Mouse (Mus musculus) layer of hippocampus, adult 2 months (tissue): ENCODE data around the gene Dzip1. TPM values are rescaled to one million over a fixed set of nuclear protein-coding genes. Genes with fewer than 3 reads are reported as not detected.
A peak's percentile ranks its signal among the peaks of the same experiment; 100 is the strongest.

Source experiments
- DNase-seq, 2 experiments: peaks; one replicate each; pipeline ENCODE4 v3.0.0; 2022; ENCODE audit warnings: low spot score in 2 of 2
- H3K27ac ChIP-seq: fragments of 200-600 bp; 2 replicates; pipeline ENCODE4 v1.8.1; 2022
- H3K4me3 ChIP-seq: fragments of 200-600 bp; 2 replicates; pipeline ENCODE4 v1.8.1; 2022; ENCODE audit warnings: mild to moderate bottlenecking
- CTCF ChIP-seq: fragments of 200-600 bp; conservative IDR thresholded peaks from 2 replicates; pipeline ENCODE4 v1.8.1; 2022; ENCODE audit warnings: antibody characterized with exemption, mild to moderate bottlenecking, moderate library complexity
- long read RNA-seq, 2 experiments: library from polyadenylated mRNA; stranded (forward); transcript quantifications; one replicate each; pipeline ENCODE4 v2.0.0; 2021; ENCODE audit warnings: borderline mapping rate in 2 of 2
- total RNA-seq, 2 experiments: library from RNA; stranded (reverse); gene quantifications; 2 replicates each; pipeline ENCODE4 v1.2.3; 2021

Dzip1 gene
- total RNA-seq = 100 to 1,000 TPM; 119 to 128 TPM
- long read RNA-seq, experiment 1, partial matches to known transcripts = 15 of 32 reads
- long read RNA-seq, experiment 1, other reads (novel, unspliced or antisense) = 17 of 32 reads
- long read RNA-seq, experiment 2, partial matches to known transcripts = 12 of 31 reads
- long read RNA-seq, experiment 2, other reads (novel, unspliced or antisense) = 19 of 31 reads

DNA sequence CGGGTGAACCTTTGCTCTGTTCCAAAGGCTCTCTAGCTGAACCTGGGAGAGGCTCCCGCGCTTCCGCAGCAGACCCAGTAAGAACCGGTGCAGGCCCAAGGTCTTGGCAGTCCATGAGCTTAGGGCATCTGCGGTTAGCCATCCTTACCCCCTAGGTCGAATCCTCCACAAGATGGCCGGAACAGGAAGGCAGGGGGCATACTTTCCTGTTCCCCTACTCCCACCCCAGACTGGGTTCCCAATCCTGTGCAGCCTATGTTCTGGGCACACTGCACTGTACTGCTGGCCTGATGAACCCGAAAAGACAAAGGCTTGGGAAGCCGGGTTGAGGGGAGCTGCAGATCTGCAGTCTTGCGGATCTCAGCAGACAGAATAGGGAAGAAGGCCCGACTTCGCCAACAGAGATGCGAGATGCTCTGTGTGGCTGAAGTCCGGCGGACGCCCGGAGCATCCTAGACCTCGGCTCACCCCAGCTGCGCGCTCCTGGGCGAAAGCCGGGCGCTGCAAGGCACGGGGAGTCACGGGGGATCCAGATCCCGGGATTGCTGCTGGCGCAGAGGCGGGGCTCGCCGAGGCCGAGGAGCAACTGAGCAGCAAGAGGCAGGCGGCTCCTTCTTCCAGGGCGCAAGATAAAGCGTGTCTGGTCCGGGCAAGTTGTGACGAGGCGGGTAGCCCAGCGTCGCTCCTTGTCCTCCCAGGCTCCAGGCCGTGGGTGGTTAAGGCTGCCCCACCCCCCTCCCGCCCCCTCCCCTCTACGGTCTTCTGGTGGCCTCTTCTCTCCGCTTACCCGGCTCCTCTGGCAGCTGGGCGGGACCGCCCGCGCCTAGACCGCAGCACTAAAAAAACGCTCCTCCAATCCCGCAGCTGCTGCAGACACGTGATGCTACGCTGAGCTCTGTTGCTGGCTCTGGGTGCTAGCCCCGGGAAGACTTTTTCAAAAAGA is at the start of gene Dzip1:
TSS of gene Dzip1 (minus strand) at position 788 of the 943 bp plus-strand sequence.
- peak within 1 kb of the TSS; percentile 92 for H3K27ac ChIP-seq
- H3K4me3 ChIP-seq = peak within 1 kb of the TSS; percentile 74
- DNase-seq = peak; percentile 77 to 86
- peak; percentile 17; the same call in 1 of the 2 replicates for TF ChIP-seq CTCF

DNA sequence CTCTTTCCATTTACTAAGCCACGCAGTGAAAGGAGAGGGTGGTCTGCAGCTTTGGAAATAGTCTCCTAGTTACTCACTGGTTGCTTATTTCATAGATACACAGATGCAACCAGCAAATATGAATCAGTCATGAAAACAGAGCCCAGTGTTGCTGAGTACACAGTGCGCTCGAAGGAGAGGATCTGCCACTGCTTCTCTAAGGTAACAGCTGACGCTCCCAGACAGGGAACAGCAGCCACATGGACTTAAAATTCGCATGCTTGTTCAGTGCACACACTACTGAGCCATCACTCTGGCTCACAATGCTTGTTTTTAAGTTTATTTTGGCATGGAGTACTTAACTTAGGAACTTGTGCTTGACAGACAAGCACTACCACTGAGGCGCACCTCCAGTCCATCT is 47.0 kb upstream of the Dzip1 start:
- TF ChIP-seq CTCF = no peak
- Histone ChIP-seq H3K27ac (0 out of 2 replicates have a peak overlapping the region, but pooled peaks have one; percentile 12), H3K4me3 (no peak overlapping the region)
- DNase-seq = peak in 1 of 2 experiments; percentile 56

DNA sequence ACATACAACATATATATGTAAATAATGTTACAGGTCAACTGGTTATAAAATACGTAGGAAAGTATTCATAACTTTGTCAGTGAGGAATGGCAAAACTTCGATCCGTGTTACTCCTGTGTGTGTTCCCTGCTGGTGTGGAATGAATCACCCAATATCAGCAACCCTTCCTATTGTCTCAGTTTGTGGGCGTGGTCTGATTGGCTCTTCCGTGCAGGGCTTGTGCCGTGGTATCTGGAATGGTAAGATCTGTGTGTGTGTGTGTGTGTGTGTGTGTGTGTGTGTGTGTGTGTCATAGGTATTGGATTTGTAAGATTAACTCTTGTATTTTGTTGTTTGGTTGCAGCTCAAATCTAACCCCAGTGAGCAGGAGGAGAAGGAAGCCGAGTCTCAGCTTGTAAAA is 42.4 kb upstream of the Dzip1 start:
- DNase-seq = no peak
- Histone ChIP-seq H3K27ac (no peak overlapping the region), H3K4me3 (no peak overlapping the region)
- TF ChIP-seq CTCF = no peak

DNA sequence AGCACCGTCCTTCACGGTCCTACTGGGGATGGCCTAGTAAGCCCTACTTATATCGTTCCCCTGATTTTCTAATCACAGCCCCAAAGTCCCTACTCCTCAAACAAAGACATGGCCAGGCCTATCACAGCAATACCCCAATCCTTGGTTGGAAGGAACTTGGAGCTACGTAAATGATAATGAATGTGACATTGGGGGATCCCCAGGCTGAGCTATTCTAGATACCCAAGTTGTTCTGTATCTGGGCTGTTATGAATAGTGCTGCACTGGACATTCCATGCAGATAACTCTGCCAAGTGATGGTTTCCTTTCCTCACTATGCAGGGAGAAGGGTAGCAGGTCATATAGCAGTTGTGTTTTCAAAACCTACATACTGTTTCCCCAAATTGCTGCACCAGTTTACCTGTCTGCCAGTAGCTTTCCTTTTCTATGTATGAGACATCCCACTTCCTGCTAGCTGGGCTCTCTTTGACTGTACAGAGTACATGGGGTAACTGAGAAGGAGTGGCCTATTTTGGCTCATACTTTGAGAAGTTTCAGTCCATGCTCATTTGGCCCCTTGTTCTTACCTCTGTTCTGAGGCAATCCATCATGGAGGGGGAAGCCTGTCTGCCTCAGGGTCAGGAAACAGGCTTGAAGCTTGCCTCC is 40.2 kb upstream of the Dzip1 start:
- Histone ChIP-seq H3K27ac (no peak overlapping the region), H3K4me3 (no peak overlapping the region)
- no peak for DNase-seq
- TF ChIP-seq CTCF = no peak

DNA sequence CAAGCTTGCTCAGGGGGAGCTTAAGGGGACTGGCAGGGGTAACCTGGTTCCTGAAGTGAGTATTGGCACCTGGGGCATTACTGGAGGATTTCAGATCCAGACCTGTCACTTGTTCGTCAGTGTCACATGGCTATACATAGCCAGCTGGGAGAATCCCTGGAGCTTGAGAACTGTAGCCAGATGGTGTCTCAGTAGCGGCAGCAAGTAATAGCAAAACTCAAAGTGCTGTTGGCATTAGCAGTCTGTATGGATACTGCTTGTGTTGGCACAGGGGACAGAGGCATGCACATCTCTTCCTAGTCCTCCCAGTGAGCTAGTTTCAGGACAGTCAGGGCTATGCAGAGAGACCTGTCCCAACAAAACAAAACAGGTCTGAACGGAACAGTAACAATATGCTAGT is 32.8 kb upstream of the Dzip1 start:
- H3K27ac ChIP-seq = no peak overlapping the region
- DNase-seq = no peak
- TF ChIP-seq CTCF = no peak
- H3K4me3 ChIP-seq = no peak overlapping the region

DNA sequence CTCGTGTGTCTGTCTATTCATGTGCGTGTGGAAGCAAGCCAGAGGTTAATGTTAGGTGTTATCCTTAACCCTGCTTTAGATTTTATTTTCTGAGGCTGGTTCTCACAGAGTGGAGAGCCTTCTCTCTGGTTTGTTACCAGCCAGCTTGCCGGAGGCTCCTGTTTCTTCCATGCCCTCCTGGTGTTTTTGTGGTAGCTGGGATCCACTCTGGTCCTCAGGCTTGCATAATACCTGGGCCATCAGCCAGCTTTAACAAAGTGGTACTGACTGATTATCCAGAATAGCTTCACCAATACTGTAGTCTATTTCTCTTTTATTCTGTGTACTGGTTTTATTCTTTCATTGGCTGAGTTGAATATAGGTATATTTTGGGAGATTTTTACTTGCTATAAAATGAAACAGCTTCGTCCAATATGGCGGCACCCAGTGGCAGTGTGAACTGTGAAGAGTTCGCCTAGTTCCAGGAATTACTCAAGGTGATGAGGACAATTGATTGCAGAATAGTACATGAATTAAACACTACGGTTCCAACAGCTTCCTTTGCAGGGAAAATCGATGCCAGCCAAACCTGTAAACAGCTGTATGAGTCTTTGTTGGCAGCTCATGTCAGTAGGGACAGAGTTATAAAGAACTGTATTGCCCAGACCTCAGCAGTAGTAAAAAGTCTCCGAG is 26.8 kb upstream of the Dzip1 start:
- no peak overlapping the region for H3K4me3 ChIP-seq
- peak in 1 of 2 experiments; percentile 38 for DNase-seq

DNA sequence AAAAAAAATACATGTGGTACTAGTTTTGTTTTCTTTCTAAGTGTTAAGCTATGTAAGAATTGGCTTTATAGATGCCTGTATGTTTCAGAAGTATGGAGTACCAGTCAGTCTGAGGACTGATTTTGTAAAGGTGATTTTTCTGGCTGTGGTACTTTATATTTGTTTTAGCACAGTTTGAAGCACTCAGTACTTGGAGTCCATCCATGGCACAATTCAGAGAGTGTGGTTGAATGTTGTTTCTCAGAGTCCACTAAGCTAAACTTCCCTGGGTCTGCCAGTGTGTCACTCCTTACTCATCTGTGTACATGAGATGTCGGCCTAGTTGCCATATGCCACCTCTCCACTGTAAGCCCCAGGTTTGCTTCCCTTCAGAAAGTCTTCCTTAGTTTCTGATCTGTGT is 23.6 kb upstream of the Dzip1 start:
- no peak for DNase-seq
- no peak for TF ChIP-seq CTCF
- Histone ChIP-seq H3K27ac (peak overlapping the region; percentile 43; the same call in 1 of the 2 replicates), H3K4me3 (no peak overlapping the region)

More for the DNA sequence above, 26.8 kb upstream of the Dzip1 start:
- no peak for TF ChIP-seq CTCF
- H3K27ac ChIP-seq = peak overlapping the region; percentile 74

DNA sequence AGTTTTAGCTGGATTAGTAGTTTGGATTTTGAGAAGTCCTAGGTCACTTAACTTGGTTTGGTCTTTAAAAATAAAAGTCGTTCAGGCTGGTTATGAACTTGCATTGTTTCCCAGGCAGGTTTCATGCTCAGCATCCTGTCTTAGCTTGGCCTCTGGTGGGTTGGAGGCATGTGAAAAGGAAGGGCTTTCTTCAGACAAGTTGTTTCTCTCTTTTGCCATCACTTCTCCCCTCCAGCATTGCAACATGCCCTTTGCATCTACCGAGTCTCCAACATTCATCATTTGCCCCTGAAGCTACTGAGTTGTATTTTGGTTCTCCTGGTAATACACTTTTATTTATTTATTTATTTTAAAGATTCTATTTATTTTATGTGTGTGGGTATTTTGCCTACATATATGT is 19.4 kb upstream of the Dzip1 start:
- H3K27ac ChIP-seq = no peak overlapping the region
- DNase-seq = no peak
- TF ChIP-seq CTCF = no peak
- no peak overlapping the region for H3K4me3 ChIP-seq

DNA sequence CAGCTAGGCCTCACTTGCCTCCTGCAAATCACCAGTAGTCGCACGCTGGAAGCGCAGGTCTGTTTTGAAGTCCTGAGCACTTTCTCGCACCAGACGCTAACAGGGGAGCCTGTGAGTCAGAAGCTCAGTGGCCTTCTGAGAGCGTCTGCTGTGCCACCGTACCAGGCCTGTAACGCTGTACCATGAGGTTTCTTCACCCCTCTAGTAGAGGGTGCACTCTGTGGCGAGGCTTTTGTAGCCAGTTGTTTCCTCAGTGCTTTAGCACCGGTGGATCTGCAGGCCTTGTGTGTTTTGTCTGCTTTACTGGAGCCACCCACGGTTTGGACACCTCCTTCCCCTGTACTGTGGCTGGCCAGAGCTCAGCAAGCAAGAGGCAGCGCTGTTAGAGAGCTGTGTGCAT is 16.8 kb upstream of the Dzip1 start:
- H3K27ac ChIP-seq = peak overlapping the region; percentile 29; the same call in 1 of the 2 replicates
- no peak overlapping the region for H3K4me3 ChIP-seq
- TF ChIP-seq CTCF = no peak
- no peak for DNase-seq

DNA sequence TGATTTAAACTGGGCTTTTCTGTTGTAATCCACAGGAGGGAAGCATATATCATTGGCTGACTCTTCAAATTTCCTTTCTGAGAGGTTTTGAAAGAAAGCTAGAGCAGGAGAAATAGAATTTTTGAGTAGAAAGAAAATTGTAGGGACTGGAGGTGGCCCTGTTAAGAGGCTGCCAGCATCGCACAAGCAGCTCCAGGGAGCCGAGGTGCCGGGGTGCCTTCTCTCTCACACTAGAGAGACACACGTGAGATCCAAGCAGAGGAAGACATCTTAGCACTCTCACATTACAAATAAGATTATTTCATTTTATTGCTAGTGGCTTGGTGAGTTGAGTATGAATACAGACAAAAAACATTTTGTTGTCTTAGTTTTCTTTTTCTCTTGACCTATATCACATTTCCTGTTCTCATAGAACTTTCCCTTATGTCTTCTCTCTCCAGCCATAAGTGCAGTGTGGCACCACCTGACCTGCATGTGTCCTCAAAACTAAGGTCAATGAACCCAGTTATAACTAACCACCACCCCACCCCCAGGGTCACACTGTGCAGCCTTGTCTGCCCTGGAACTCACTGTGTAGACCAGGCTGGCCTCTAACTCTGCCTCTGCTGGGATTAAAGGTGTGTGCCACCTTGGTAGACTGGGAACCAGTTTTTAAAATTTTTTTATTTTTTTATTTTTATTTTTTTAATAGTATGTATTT is 15.7 kb upstream of the Dzip1 start:
- DNase-seq = no peak
- no peak overlapping the region for H3K4me3 ChIP-seq
- no peak for TF ChIP-seq CTCF
- H3K27ac ChIP-seq = no peak overlapping the region

DNA sequence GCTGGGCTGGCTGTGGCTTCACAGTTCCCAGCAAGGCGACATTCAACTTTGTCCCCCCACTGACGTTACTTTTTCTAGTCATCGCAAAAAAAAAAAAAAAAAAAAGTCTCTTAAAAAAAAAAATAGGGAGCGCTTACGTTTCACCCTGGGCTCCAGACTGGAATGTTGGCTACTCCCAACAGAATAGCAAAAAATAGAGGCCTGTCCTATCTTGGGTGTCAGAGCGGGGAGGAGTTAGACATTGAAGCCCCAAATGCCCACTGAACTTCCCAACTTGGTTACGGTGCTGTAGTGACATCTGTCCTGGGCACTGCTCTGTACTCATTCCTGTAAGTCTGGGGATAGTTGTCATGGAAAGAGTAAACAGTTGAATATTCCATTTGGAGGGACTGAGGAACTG is 13.3 kb upstream of the Dzip1 start:
- no peak for TF ChIP-seq CTCF
- Histone ChIP-seq H3K27ac (peak overlapping the region; percentile 98), H3K4me3 (peak overlapping the region; percentile 99)
- no peak for DNase-seq
